Mouse (Mus musculus): ENCODE data around the gene Armc8. TPM values are rescaled to one million over a fixed set of nuclear protein-coding genes. Genes with fewer than 3 reads are reported as not detected.

Armc8 gene
- polyA plus RNA-seq, 1 experiment from 2014 or later, result 60.2 TPM

GRCm38 (mm10) chr9:99487841-99488240, 80.9 kb downstream of the Armc8 start:
- H3K27ac ChIP-seq (replicated peaks), result no peak overlapping the region
- H3K4me2 ChIP-seq (replicated peaks), result no peak overlapping the region
- no peak overlapping the region for H3K9ac ChIP-seq (replicated peaks)
- no peaks in the 10 kb centered on the region for H3K4me1 ChIP-seq
- no peak overlapping the region for H3K4me3 ChIP-seq
- 85% methylated on average over 3 of the region's 3 CpGs for WGBS
- ATAC-seq (replicated peaks), result no peak
- H3K27me3 ChIP-seq, result no peaks in the 10 kb centered on the region
- H3K36me3 ChIP-seq, result peaks cover 34% of the 10 kb centered on the region
- no peaks in the 10 kb centered on the region for H3K9me3 ChIP-seq

- H3K9ac ChIP-seq (replicated peaks), result no peak overlapping the region
- no peak for ATAC-seq (replicated peaks)
- H3K27ac ChIP-seq (replicated peaks), result no peak overlapping the region
- no peak overlapping the region for H3K4me2 ChIP-seq (replicated peaks)
- no peaks in the 10 kb centered on the region for H3K9me3 ChIP-seq
- H3K36me3 ChIP-seq, result peaks cover 29% of the 10 kb centered on the region
- no peaks in the 10 kb centered on the region for H3K27me3 ChIP-seq
- no peaks in the 10 kb centered on the region for H3K4me1 ChIP-seq
- no peak overlapping the region for H3K4me3 ChIP-seq
- WGBS, result 95% methylated on average over 8 of the region's 8 CpGs
Observed at GRCm38 (mm10) chr9:99487126-99487695, 81.5 kb downstream of the Armc8 start.

GRCm38 (mm10) chr9:99485144-99485543, 83.6 kb downstream of the Armc8 start:
- H3K9ac ChIP-seq (replicated peaks), result no peak overlapping the region
- WGBS, result 93% methylated on average over 4 of the region's 4 CpGs
- ATAC-seq (replicated peaks), result no peak
- H3K4me1 ChIP-seq, result peaks cover 13% of the 10 kb centered on the region
- H3K27me3 ChIP-seq, result no peaks in the 10 kb centered on the region
- no peak overlapping the region for H3K27ac ChIP-seq (replicated peaks)
- peaks cover 29% of the 10 kb centered on the region for H3K36me3 ChIP-seq
- no peaks in the 10 kb centered on the region for H3K9me3 ChIP-seq
- H3K4me3 ChIP-seq, result no peak overlapping the region
- no peak overlapping the region for H3K4me2 ChIP-seq (replicated peaks)

- ATAC-seq (replicated peaks), result no peak
- Histone ChIP-seq H3K27ac (replicated peaks) (no peak overlapping the region), H3K9me3 (no peaks in the 10 kb centered on the region), H3K4me1 (peaks cover 14% of the 10 kb centered on the region), H3K36me3 (peaks cover 29% of the 10 kb centered on the region), H3K27me3 (no peaks in the 10 kb centered on the region), H3K9ac (replicated peaks) (no peak overlapping the region), H3K4me2 (replicated peaks) (no peak overlapping the region), H3K4me3 (no peak overlapping the region)
Observed at GRCm38 (mm10) chr9:99484632-99485031, 84.1 kb downstream of the Armc8 start.

GRCm38 (mm10) chr9:99483191-99483590, 85.5 kb downstream of the Armc8 start:
- Histone ChIP-seq H3K4me3 (no peak overlapping the region), H3K36me3 (peaks cover 29% of the 10 kb centered on the region), H3K27me3 (no peaks in the 10 kb centered on the region), H3K27ac (replicated peaks) (no peak overlapping the region), H3K9ac (replicated peaks) (no peak overlapping the region), H3K9me3 (no peaks in the 10 kb centered on the region), H3K4me1 (peaks cover 24% of the 10 kb centered on the region), H3K4me2 (replicated peaks) (no peak overlapping the region)
- 91% methylated on average over 4 of the region's 4 CpGs for WGBS
- no peak for ATAC-seq (replicated peaks)

GRCm38 (mm10) chr9:99480764-99481163, 87.9 kb downstream of the Armc8 start:
- Histone ChIP-seq H3K9me3 (no peaks in the 10 kb centered on the region), H3K27ac (replicated peaks) (no peak overlapping the region), H3K4me2 (replicated peaks) (no peak overlapping the region), H3K36me3 (peaks cover 13% of the 10 kb centered on the region), H3K9ac (replicated peaks) (no peak overlapping the region), H3K4me1 (peaks cover 24% of the 10 kb centered on the region), H3K27me3 (no peaks in the 10 kb centered on the region), H3K4me3 (no peak overlapping the region)
- ATAC-seq (replicated peaks), result no peak; the same call in 1 of the 2 replicates
- WGBS, result 86% methylated on average over 4 of the region's 4 CpGs

- Histone ChIP-seq H3K36me3 (peaks cover 11% of the 10 kb centered on the region), H3K9ac (replicated peaks) (no peak overlapping the region), H3K4me3 (no peak overlapping the region), H3K4me1 (peaks cover 24% of the 10 kb centered on the region), H3K9me3 (no peaks in the 10 kb centered on the region), H3K4me2 (replicated peaks) (no peak overlapping the region), H3K27me3 (no peaks in the 10 kb centered on the region), H3K27ac (replicated peaks) (peak overlapping the region; percentile 41; the same call in 1 of the 2 replicates)
- WGBS, result 59% methylated on average over 9 of the region's 9 CpGs
- 0 out of 2 replicates have a peak, but pooled peaks have one; percentile 27 for ATAC-seq (replicated peaks)
Observed at GRCm38 (mm10) chr9:99479181-99479711, 89.5 kb downstream of the Armc8 start.

GRCm38 (mm10) chr9:99471334-99471733, 97.4 kb downstream of the Armc8 start:
- ATAC-seq (replicated peaks), result no peak
- Histone ChIP-seq H3K4me3 (no peak overlapping the region), H3K27me3 (no peaks in the 10 kb centered on the region), H3K36me3 (peaks cover 2% of the 10 kb centered on the region; the same call in 1 of the 2 replicates), H3K4me2 (replicated peaks) (no peak overlapping the region), H3K9me3 (no peaks in the 10 kb centered on the region), H3K27ac (replicated peaks) (no peak overlapping the region), H3K9ac (replicated peaks) (no peak overlapping the region), H3K4me1 (peaks cover 5% of the 10 kb centered on the region; the same call in 1 of the 2 replicates)
- WGBS, result 92% methylated on average over 7 of the region's 7 CpGs

GRCm38 (mm10) chr9:99470347-99471092, 98.2 kb downstream of the Armc8 start:
- Histone ChIP-seq H3K4me1 (peaks cover 5% of the 10 kb centered on the region; the same call in 1 of the 2 replicates), H3K9me3 (no peaks in the 10 kb centered on the region), H3K4me3 (no peak overlapping the region), H3K27ac (replicated peaks) (no peak overlapping the region), H3K9ac (replicated peaks) (no peak overlapping the region), H3K4me2 (replicated peaks) (no peak overlapping the region), H3K36me3 (peaks cover 2% of the 10 kb centered on the region; the same call in 1 of the 2 replicates), H3K27me3 (no peaks in the 10 kb centered on the region)
- ATAC-seq (replicated peaks), result no peak
- 61% methylated on average over 16 of the region's 16 CpGs for WGBS

GRCm38 (mm10) chr9:99469681-99470273, 98.9 kb downstream of the Armc8 start:
- Histone ChIP-seq H3K36me3 (peaks cover under 1% of the 10 kb centered on the region; the same call in 1 of the 2 replicates), H3K9ac (replicated peaks) (no peak overlapping the region), H3K9me3 (no peaks in the 10 kb centered on the region), H3K4me3 (no peak overlapping the region), H3K4me2 (replicated peaks) (no peak overlapping the region), H3K27me3 (no peaks in the 10 kb centered on the region), H3K27ac (replicated peaks) (no peak overlapping the region), H3K4me1 (peaks cover 5% of the 10 kb centered on the region; the same call in 1 of the 2 replicates)
- WGBS, result 73% methylated on average over 8 of the region's 8 CpGs
- no peak for ATAC-seq (replicated peaks)

- Histone ChIP-seq H3K4me2 (replicated peaks) (no peak overlapping the region), H3K27ac (replicated peaks) (no peak overlapping the region), H3K9me3 (no peaks in the 10 kb centered on the region), H3K9ac (replicated peaks) (no peak overlapping the region), H3K4me3 (no peak overlapping the region), H3K36me3 (no peaks in the 10 kb centered on the region), H3K27me3 (no peaks in the 10 kb centered on the region), H3K4me1 (peaks cover 5% of the 10 kb centered on the region; the same call in 1 of the 2 replicates)
- no peak for ATAC-seq (replicated peaks)
- 86% methylated on average over 9 of the region's 9 CpGs for WGBS
Observed at GRCm38 (mm10) chr9:99468572-99468971, 100.1 kb downstream of the Armc8 start.

- H3K27ac ChIP-seq (replicated peaks), result no peak overlapping the region
- WGBS, result 78% methylated on average over 6 of the region's 6 CpGs
- ATAC-seq (replicated peaks), result no peak
- no peak overlapping the region for H3K4me3 ChIP-seq
- H3K9me3 ChIP-seq, result no peaks in the 10 kb centered on the region
- no peaks in the 10 kb centered on the region for H3K4me1 ChIP-seq
- no peaks in the 10 kb centered on the region for H3K27me3 ChIP-seq
- H3K4me2 ChIP-seq (replicated peaks), result no peak overlapping the region
- H3K9ac ChIP-seq (replicated peaks), result no peak overlapping the region
- no peaks in the 10 kb centered on the region for H3K36me3 ChIP-seq
Observed at GRCm38 (mm10) chr9:99464876-99465275, 103.8 kb downstream of the Armc8 start.

Data from forebrain, embryonic 15.5 days (tissue).